Mouse (Mus musculus): Measurements from ENCODE around the gene Cgn.
A peak's percentile ranks its signal among the peaks of the same experiment; 100 is the strongest.

The Cgn gene

GRCm38 (mm10) chr3:94786367-94786835, at the start of gene Cgn:
Cgn (minus strand) TSS chr3:94786492.
- DNase-seq, result peak; percentile 99

DNA sequence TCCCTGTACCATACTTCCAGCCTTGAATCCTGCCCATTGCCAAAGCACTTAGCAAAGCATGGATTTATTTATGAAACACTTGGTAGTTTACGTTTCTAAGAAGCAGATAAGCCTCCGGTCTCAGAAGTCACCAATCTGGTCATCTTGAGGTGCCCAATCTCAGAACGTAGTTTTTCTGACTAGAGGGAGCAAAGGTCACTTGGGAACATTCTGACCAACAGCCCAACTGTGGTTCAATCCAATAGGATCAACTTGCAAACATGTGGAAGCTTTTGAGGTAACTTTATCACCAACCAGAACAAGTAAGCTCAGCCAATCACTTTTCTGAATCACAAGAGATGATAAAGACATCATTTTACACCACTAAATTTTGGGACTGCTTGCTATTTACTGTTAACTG, 49.1 kb upstream of the Cgn start:
- no peak for DNase-seq

GRCm38 (mm10) chr3:94833358-94833757, 47.1 kb upstream of the Cgn start:
- no peak for DNase-seq

GRCm38 (mm10) chr3:94832701-94833100, 46.4 kb upstream of the Cgn start:
- DNase-seq, result no peak

DNA sequence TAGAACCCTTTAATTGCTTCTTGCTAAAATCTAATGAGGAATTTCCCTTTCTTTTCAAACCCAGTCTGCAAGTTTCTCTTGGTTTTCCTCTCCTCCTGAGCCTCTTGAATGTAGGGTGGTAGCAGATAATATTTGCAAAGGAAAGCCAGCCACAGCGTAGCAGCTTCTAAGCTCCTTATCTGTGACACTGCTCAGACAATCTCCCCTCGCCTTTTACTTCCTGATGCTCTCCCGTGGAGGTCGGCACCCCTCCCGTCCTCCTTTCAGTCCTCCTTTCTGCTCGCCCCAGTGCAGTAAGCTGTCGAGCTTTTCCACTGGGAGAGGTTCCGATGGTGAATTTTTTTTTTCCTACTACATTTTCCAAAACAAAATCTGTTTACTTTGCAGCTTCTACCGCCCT, 45.8 kb upstream of the Cgn start:
- no peak for DNase-seq

DNA sequence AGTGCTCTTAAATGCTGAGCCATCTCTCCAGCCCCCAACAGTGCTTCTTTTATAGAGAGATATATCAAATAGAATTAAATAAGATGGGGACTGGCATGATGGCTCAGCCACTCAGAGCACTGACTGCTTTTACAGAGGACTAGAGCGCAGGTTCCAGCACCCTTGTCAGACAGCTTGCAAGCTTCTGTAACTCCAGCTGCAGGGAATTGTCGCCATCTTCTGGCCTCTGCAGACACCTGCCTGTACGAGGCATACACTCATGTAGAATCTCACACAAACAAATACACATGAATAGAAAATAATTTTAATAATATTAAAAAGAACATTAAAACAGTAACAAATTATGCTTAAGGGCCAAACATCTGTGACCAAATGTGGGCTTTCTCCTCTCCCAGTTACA, 37.8 kb upstream of the Cgn start:
- no peak for DNase-seq

- DNase-seq, result no peak
These were observed 35.8 kb upstream of the Cgn start for GRCm38 (mm10) chr3:94822082-94822481.

- peak; percentile 90 for DNase-seq
These were observed 34.8 kb upstream of the Cgn start for GRCm38 (mm10) chr3:94821008-94821638.

DNA sequence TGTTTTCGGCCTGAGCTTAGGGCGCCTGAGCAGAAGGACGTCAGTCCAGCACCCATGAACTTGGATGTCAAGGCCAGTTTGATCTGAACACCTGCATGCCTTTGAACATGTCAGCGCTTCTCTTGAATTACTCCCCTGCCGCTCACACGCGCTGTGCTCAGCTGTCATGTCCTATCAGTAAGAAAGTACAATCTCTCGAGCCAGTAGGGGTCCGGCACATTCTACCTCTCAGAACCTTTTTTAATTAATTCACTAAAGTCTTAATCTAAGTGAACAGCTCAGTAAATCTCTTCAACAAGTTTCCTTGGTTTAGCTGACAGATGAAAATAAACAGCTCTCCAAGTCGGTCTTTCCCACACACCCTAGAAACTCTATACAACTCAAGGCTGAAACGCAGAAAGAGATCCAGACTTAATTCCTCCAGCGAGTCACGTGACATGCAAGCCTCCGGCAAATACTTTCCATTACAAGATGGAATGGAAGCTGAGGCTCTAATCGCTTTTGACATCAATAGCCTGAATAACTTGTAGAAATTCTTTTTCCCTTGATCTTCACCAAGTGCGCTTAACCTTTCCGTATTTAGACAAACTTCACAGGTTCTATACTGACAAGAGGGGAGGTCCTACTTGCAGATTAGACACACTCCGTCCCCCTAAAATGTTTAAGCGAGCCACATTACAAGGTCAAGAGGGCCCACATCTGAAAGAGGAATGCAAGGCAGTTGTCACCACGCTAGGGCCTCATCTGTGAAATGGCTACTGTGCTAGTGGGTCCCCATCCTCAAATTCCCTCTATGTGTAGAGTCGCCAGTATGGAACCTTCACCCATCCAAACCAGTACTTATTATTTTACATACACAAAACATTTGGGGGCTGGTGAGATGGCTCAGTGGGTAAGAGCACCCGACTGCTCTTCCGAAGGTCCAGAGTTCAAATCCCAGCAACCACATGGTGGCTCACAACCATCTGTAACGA, 33.4 kb upstream of the Cgn start:
- DNase-seq, result peak; percentile 48

GRCm38 (mm10) chr3:94817731-94818130, 31.4 kb upstream of the Cgn start:
- no peak for DNase-seq

DNA sequence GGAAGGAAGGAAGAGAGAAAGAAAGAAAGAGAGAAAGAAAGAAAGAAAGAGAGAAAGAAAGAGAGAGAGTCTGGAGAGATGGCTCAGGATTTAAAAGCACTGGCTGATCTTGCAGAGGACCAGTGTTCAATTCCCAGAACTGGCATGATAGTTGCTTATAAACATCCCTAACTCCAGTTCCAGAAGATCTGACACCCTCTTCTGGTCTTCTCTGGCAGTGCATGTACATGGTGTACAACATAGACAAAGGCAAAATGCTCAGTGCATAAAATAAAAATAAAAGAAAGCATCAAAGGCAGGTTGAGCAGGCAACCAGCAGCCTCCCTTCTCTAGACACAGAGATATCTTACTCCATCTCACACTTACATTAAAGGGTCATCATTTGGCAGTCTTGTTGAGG, 29.3 kb upstream of the Cgn start:
- DNase-seq, result no peak

DNA sequence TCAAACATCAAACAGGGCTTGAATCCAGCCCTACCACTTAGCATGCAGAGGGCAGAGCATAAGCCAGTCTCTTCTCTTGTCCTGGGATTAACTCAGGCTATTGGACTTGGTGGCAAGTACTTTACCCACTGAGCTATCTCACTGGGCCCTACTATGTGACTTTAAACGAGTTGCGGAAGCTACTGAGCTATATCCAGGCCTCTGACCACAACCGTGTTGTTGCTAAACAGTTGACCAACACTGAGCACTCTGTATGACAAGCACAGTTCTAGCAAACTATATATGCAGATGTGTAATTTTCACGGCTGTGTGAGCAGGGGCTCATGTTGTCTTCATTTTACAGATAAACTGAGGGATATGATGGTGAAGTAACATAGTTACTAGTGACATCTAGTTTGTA, 28.4 kb upstream of the Cgn start:
- no peak for DNase-seq

DNA sequence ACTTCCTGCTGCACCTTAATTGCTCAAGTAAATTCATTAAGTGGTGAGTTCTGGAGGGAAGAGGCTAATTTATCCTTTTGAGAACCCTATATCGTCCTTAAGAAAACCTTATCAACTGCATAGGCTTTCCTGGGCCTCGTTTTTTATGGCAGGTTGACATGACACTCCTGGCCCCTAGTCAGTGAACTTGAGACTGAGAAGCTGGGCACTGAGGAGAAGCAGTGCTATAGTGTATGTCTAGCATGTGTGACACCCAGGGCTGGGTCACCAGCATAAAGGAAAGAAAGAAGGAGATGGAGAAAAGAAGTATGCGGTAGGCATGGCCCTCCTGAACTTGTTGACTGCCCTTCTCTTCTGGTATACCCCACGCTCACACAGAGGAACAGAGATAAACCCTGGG, 27.8 kb upstream of the Cgn start:
- no peak for DNase-seq

DNA sequence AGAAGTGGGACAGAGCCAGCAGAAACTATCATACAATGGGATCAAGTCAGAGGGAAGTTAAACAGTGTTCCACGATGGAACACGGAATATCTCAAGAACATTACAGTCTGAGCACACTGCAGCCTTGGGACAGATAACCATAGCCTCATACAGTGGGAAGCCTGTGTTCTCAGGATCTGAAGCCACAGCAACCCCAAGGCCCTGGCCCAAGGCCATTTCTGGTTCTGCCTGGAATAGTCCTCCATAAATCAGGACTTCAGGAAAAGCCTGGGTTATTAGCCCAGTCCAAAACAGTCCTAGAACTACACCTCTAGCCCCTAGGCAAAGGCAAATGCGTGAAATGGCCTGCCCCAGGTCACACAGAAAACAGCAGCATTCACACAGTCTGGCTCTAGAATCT, 27.4 kb upstream of the Cgn start:
- DNase-seq, result no peak

GRCm38 (mm10) chr3:94811628-94812027, 25.3 kb upstream of the Cgn start:
- peak; percentile 50 for DNase-seq

- no peak for DNase-seq
These were observed 22.0 kb upstream of the Cgn start for GRCm38 (mm10) chr3:94808296-94808695.

- DNase-seq, result no peak
These were observed 18.7 kb upstream of the Cgn start for GRCm38 (mm10) chr3:94804976-94805375.

- peak; percentile 52 for DNase-seq
These were observed 17.9 kb upstream of the Cgn start for GRCm38 (mm10) chr3:94804146-94804545.

GRCm38 (mm10) chr3:94796181-94796580, 9.9 kb upstream of the Cgn start:
- DNase-seq, result no peak

DNA sequence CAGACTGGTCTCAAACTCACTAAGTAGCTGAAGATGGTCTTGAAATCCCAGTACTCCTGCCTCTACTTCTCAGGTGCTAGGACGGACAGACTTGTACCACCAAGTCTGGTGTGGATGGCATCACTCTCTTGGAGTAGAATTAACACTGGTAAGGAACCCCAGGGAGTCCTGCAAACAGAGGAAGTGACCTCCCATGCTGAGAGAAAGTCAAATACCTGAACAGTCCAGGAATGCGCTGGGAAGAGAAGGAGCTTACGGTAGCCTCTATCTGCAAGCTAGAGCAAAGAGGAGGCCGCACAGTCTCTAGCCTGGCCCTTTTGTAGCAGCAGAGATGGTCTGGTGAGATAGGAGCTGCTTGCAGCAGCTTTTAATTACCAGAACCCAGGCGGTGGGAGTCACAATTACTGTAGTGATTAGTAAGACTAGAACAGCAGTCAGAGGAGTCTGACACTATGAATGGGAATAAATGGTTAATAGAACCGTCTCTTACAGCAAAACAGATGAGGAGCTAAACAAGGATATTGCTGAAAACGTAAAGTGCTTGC, 9.4 kb upstream of the Cgn start:
- DNase-seq, result no peak

DNA sequence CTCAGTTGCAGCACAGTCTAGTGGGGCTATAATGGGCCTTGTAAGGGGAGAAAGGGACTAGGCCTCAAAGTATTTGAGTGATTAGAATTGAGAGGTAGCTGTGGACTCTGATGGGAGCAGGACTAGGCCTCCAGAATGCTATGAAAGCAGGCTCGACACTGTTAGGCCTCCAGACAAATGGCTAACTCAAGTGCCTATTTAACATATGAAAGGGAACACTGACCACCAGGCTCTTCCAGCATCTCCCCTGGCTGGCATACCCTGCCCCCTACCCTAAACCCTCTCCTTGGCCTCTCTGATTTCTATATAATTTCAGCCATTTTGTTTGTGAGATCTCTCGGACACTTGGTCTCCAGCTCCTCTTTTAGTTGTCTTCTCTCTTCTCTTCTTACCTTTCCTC, 8.1 kb upstream of the Cgn start:
- DNase-seq, result no peak

DNA sequence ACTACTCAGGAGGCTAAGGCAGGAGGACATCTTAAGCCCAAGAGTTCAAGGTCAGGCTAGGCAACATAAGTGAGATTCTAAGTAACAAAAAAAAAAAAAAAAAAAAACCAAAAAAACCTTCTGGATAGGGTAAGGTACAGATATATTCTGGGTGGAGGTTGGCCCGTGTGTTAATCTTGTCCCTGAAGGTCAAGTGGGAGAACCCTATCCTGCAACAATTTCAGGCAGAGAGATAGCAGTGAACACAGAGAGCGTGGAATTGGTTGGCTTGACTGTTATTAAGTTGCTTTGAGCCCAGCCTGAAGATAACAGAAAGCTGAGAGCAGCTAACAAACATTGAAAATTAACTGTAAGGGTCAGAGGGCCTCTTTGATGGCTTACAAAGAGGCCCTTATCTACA, 7.4 kb upstream of the Cgn start:
- no peak for DNase-seq

DNA sequence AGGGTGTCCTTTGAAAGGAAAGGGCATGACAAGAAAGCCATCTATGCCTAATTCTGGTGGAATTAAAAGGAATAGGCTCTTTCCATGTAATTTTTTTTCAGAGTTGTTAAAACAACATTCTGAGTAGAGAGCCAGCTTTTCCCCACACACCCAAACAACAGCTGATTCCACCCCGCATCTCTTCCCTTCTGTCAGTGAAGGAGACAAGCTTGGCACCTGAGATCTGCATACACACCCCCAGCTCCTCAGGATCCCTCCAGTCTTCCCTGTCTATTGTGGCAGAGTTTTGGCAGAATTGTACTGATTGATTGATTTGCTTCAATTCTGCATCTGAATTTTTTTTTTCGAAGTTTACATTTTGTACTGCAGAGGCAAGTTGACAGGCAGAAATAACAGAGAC, 6.0 kb upstream of the Cgn start:
- DNase-seq, result no peak

DNA sequence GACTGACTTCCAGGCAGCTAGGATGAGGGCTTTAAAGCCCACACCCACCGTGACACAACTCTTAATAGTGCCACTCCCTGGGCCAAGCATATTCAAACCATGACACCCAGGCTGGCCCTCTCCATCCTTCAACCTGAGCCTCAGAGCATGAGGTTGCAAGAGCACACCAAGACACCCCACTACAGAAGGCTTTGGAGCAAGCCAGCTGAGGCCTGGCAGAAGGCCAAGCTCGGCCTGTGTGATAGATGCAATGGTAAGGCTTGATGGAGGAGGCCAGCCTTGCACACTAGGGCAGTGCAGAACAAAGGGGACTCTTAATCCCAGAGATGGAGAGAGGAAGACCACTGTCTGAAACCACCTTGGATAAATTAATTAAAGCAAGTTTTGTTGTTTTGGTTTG, 3.2 kb upstream of the Cgn start:
- no peak for DNase-seq
